Mouse (Mus musculus) adrenal gland, adult (tissue): ENCODE data around the gene Meox1.

ENCODE experiments used
- DNase-seq, 2 experiments: peaks; one replicate each; pipeline ENCODE4 v3.0.0; 2022 to 2023; ENCODE audit warnings: low spot score in 1 of 2; ENCODE audit not compliant: inconsistent age in 2 of 2

The Meox1 gene

GRCm38 (mm10) chr11:101898328-101898727 lies 4.2 kb upstream of the Meox1 start:
- no peak for DNase-seq

DNA sequence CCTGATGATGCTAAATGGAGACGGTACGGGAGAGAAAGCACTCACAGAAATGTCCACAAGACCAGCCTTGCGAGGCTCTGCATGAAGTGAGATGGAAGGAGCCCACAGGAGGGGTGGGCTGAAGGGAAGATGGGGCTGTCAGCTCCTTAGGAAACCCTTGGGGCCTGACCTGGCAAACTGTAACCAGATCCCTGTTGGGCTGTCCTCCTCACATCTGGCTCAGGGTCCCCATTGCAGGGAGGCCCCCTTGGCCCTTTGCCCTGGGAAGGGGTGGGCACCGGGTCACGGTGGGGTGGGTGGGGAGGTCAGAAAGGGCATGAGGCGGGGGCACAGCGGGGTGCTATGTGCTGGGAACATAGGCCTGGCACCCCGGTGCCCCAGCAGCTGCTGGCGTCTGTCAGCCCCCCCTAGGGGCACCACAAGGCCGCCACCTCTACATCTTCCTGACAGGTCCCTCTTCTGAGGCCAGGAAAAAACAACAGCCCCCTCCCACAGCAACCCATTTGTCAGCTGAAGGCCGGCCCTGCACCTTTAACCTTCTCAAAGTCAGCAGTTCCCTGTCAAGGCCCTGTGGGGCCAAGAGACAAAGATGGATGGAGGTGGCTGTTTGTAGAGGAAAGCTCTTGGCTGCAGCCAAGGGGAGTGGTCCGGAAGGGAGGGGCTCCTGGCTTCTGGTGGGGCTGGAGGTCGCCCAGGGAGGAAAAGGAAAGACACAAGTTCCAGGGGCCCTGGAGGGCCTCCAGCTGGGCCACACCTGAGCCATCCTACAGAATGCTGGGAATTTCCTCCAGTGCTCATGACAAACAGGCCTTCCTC lies 2.6 kb upstream of the Meox1 start:
- DNase-seq: peak; percentile 69 to 78

- no peak for DNase-seq
Measured at GRCm38 (mm10) chr11:101893560-101893959, 614 bp downstream of the Meox1 start.

- DNase-seq: peak in 1 of 2 experiments; percentile 46
Measured at GRCm38 (mm10) chr11:101891451-101891850, 2.7 kb downstream of the Meox1 start.

DNA sequence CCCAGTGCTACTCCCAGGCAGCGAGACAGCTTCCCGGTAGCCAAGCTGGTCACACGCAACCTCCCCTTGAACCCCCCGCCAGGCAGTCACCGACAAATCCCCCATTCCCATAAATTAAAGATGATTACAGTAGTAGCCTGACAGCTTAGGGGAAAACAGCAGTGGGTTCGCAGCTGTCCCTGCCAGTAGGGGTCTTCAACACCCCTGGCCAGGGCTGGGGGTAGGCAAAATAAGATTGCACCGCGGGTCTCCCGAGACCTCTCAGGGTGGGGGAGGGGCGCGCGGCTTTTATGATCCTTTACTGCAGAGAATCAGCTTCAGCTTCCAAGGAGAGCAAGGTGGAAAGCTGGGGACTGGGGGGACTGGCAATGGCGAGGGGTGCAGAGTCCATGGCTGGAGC lies 4.4 kb downstream of the Meox1 start:
- no peak for DNase-seq

DNA sequence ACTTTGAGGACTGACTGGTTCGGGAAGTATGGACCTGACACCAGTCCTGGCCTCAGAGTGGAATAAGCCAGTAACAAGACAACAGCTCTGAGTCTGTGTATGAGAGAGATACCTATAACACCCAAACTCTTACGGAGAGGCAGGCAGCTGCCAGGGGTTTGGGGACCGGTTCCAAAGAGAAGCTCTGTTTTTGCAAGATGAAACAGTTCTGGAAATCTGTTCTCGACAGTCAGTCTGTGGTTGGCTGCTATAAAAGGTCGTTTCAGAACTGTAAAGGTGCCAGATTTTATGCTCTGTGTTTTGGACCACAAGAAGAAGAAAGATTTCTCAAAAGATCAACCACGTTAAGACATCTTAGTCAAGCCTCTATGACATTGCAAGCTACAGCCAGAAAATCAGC lies 5.4 kb downstream of the Meox1 start:
- DNase-seq: no peak

DNA sequence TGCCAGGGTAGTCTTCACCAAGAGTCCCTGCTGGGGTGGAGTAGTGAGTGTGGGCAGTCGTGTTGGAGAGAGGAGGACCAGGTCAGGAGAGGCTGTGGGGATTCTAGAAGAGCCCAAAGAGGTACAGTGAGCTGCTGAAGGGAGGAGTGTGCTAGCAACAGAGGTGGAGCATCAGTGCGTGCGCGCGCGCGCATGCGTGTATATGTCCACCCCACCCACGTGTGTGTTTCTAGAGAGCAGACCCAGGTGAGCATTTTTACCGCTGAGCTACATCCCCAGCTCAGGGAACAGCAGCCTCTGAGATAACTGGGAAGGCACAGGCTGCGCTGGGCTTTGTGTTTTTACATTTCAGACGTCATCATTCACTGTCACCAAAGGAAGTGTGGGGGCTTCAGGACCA lies 7.7 kb downstream of the Meox1 start:
- no peak for DNase-seq

DNA sequence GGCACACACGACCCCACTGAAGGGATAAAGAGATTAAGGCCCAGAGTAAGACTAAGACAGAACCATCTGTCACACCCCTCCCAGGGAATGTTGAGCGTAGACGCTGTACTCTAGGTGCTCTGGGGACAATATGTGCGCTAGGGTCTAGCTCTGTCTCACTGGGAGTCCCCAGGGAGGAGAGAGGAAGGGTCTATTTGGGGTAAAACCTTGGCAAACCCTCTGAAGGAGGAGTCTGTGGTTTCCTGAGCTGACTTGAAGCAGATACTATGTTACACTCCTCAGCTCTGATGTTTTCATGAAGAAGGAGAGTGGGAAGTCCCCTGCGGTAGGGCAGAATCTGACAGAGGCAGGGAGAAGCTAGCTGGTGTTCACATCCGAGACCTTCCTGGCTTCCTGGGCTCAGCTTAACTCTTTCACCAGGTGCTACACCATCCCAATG lies 8.3 kb downstream of the Meox1 start:
- DNase-seq: no peak

- DNase-seq: no peak
Measured at GRCm38 (mm10) chr11:101885232-101885631, 8.9 kb downstream of the Meox1 start.

DNA sequence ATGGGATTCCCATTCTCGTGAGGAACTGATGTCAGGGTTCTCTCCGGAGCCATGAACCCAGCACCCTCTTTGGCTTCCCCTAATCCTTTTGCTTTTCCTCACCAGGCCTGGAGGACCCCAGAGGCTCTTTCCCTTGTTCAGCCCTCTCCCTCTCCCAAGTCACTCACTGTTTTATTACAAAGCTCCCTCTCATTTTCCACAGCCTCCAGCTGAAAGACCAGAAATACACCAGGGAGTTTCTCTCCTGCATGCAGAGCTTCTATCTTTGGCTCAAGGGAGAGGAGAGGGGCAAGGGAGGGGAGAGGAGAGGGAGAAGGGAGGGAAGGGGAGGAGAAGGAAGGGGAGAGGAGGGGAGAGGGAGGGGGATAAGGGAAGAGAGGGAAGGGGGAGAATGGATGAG lies 10.3 kb downstream of the Meox1 start:
- DNase-seq: no peak

DNA sequence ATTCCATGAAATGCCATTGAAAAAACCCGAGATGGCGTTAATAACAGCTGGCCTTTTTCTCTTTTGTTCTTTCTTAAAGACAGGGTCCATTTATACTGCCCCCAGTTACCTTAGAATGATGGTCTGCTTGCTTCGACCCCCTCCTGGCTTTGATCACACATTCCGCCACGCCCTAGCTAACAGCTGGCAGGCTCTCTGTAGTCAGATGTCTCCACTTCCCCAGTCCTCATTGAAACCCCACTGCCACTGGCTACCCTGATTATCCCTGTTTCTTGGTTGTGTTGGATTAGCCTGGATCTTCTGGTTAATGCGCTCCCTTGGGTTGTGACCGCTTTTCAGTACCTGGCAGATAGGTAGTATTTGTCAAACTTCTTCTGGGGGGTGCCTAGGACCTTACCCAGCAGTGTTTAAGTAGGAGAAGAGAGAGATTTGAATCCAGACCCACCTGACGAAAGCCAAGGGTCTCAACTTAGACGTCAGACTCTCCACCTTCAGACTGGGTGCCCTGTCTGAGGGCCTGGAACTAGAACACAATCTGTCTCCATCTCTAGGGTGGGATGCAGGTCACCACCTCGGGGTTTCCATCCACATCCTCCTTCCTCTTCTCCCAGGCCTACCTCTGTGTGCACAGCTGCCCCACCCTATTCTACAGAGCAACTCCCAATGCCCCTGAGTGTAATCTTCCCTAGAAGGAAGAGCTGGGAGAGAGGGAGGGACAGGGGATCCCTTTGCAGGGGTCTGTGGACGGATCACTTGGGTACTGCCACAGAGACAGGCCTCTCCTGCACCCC lies 11.5 kb downstream of the Meox1 start:
- no peak for DNase-seq

- DNase-seq: peak; percentile 77 to 81
Measured at GRCm38 (mm10) chr11:101881604-101882071, 12.5 kb downstream of the Meox1 start.

GRCm38 (mm10) chr11:101881185-101881584 lies 13.0 kb downstream of the Meox1 start:
- DNase-seq: no peak

DNA sequence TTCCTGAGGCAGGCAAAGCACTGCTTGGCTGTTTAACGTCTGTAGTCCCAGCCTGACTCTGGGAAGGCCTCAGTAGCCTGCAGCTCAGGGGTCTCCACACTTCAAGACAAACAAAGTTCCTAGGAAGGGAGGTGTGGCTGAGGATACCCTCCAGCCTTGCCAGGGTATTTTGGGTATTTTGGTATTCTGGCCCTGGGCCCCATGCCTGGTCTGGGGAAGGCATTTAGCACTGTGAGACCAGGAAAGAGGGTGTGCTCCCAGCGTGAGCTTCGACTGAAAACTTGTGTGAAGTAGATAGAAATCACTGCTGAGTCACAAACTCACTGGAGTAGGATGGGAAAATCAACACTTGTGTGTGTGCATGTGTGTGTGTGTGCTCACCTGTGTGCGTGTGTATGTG lies 14.5 kb downstream of the Meox1 start:
- DNase-seq: no peak

GRCm38 (mm10) chr11:101878696-101879095 lies 15.5 kb downstream of the Meox1 start:
- DNase-seq: no peak

GRCm38 (mm10) chr11:101874978-101875377 lies 19.2 kb downstream of the Meox1 start:
- DNase-seq: no peak

DNA sequence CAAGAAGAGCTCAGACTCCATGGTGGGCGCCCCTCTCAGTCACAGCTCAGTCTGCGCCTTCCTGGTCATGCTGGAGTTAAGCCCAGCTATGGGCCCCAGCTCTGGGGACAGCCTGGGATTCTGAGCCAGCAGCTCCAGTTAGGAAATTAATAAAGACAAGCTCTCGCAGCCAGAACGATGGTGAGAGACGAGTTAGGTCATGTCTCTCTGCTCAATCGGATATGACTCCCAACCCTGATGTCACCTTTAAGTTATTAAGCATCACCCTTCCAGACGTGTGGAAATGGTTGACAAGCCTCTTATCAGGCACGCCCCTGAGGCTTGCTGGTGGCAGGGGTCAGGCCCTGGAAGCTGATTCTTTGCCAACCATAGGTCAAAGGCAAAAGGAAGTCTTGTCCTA lies 20.3 kb downstream of the Meox1 start:
- peak in 1 of 2 experiments; percentile 65 for DNase-seq

GRCm38 (mm10) chr11:101871435-101871834 lies 22.7 kb downstream of the Meox1 start:
- no peak for DNase-seq

GRCm38 (mm10) chr11:101870067-101870765 lies 24.0 kb downstream of the Meox1 start:
- DNase-seq: peak in 1 of 2 experiments; percentile 49

- peak; percentile 29 to 55 for DNase-seq
Measured at GRCm38 (mm10) chr11:101867513-101868052, 26.6 kb downstream of the Meox1 start.

DNA sequence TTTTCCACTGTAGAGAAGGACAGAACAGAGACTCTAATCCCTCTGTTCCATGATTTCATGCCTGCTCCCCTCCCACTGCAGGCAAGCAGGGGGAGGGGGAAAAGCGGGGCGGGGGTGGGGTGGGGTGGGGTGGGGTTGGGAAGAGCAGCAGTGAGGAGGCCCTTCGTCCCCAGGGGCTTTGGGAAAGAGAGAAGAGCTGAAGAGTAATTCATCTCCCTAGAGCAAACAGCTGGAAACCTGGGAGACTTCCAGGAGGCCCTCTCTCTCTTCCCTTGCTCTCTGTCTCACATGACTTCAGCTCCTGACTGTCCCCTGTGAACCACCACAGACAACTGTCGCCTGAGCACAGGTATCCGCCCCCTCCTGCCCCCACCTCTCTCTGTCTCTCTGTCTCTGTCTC lies 35.4 kb downstream of the Meox1 start:
- no peak for DNase-seq
